Mouse (Mus musculus): ENCODE results near the gene Csde1. TPM values are rescaled to one million over a fixed set of nuclear protein-coding genes. Genes with fewer than 3 reads are reported as not detected.

Csde1 gene
- total and polyA plus RNA-seq, 3 experiments, result 196 to 249 (median 210) TPM

DNA sequence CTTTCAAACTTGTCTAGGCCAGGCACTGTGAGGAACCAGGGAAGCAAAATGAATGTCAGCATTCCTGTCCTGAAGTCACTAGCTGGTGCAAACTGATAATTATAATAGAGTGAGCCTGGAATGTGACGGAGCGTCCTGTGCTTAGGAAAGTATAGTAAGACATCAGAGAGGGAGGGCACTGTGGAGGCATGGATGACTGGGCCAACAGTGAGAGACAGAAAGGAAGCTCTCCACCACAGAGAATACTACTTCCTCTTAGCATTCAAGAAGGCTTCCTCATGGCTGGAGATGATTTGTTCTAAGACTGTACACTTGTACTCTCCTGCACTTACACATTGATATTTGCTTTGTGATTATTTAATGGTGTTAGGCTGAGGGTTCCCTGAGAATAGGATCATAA lies 2.9 kb upstream of the Csde1 start:
- no peaks in the 10 kb centered on the region for H3K27me3 ChIP-seq (replicated peaks)
- no peak overlapping the region for H3K4me3 ChIP-seq (replicated peaks in 1 of 3; ENCODE audit: low read depth in 2 of 3, low read length in 2 of 3, poor library complexity in 1 of 3)
- peaks cover 0 to 4% of the 10 kb centered on the region in 2 experiments for H3K36me3 ChIP-seq (replicated peaks in 1 of 2; ENCODE audit: control insufficient read depth in 1 of 2, insufficient read depth in 1 of 2, low read length in 1 of 2)
- H3K9me3 ChIP-seq (replicated peaks; ENCODE audit: low read length), result no peaks in the 10 kb centered on the region
- peaks cover 17% of the 10 kb centered on the region for H3K79me2 ChIP-seq (replicated peaks; ENCODE audit: control insufficient read depth, extremely low read depth, insufficient read depth, poor library complexity, severe bottlenecking)
- TF ChIP-seq IRF4 (IDR thresholded peaks at IDR 0.05; ENCODE audit: low read depth, low read length) (peak; percentile 21; the same call in 1 of the 2 replicates), ZNF384 (IDR thresholded peaks at IDR 0.05; ENCODE audit: low read depth, low read length) (no peak), POLR2A (IDR thresholded peaks at IDR 0.05; ENCODE audit: low read depth, low read length) (peak; percentile 34; the same call in 1 of the 2 replicates), MYC (IDR thresholded peaks at IDR 0.05; ENCODE audit: low read depth, low read length) (peak; percentile 58; the same call in 1 of the 2 replicates), MAFK (IDR thresholded peaks at IDR 0.05; ENCODE audit: insufficient replicate concordance, low read length) (no peak)
- no peak overlapping the region; the same call in 1 of the 2 replicates for H3K27ac ChIP-seq (ENCODE audit: insufficient read depth, low read depth)
- in situ Hi-C loops (cut with MboI; ENCODE audit: low pct_ligation_motif_present, low pct_unique_long_range_greater_than_20kb, low sequenced_read_pairs), result no loop called here
- H3K4me1 ChIP-seq (ENCODE audit: control insufficient read depth in 1 of 2, insufficient read depth in 2 of 2), result peaks cover 8 to 21% of the 10 kb centered on the region in 2 experiments; a peak in 3 of 4 replicates
- dilution Hi-C loops (cut with MboI; ENCODE audit: extremely low pct_ligation_motif_present, extremely low pct_unique_long_range_greater_than_20kb, low sequenced_read_pairs), result no loop called here
- peak overlapping the region; percentile 13; the same call in 1 of the 2 replicates for H3K9ac ChIP-seq (ENCODE audit: insufficient read depth, low read depth)
- H3K4me2 ChIP-seq (ENCODE audit: insufficient read depth, low read depth, poor library complexity, severe bottlenecking), result no peak overlapping the region
- peak; percentile 67 for DNase-seq (ENCODE audit: extremely low read depth)

GRCm38 (mm10) chr3:103019462-103019861 lies 764 bp upstream of the Csde1 start:
- Histone ChIP-seq H3K4me1 (ENCODE audit: control insufficient read depth in 1 of 2, insufficient read depth in 2 of 2) (peaks cover 11 to 27% of the 10 kb centered on the region in 2 experiments; a peak in 3 of 4 replicates), H3K4me3 (replicated peaks in 1 of 3; ENCODE audit: low read depth in 2 of 3, low read length in 2 of 3, poor library complexity in 1 of 3) (peak overlapping the region in 2 of 3 experiments; percentile 20 to 93), H3K4me2 (ENCODE audit: insufficient read depth, low read depth, poor library complexity, severe bottlenecking) (no peak overlapping the region; the same call in 1 of the 2 replicates), H3K36me3 (replicated peaks in 1 of 2; ENCODE audit: control insufficient read depth in 1 of 2, insufficient read depth in 1 of 2, low read length in 1 of 2) (peaks cover 0 to 9% of the 10 kb centered on the region in 2 experiments), H3K27me3 (replicated peaks) (no peaks in the 10 kb centered on the region), H3K9me3 (replicated peaks; ENCODE audit: low read length) (no peaks in the 10 kb centered on the region), H3K9ac (ENCODE audit: insufficient read depth, low read depth) (peak overlapping the region; percentile 81; the same call in 1 of the 2 replicates), H3K79me2 (replicated peaks; ENCODE audit: control insufficient read depth, extremely low read depth, insufficient read depth, poor library complexity, severe bottlenecking) (peaks cover 35% of the 10 kb centered on the region), H3K27ac (ENCODE audit: insufficient read depth, low read depth) (no peak overlapping the region)
- dilution Hi-C loops (cut with MboI; ENCODE audit: extremely low pct_ligation_motif_present, extremely low pct_unique_long_range_greater_than_20kb, low sequenced_read_pairs) (no loop called here), in situ Hi-C loops (cut with MboI; ENCODE audit: low pct_ligation_motif_present, low pct_unique_long_range_greater_than_20kb, low sequenced_read_pairs) (no loop called here)
- DNase-seq (ENCODE audit: extremely low read depth), result no peak
- TF ChIP-seq MAZ (IDR thresholded peaks at IDR 0.05; ENCODE audit: low read depth, low read length), result no peak
- no peak for TF ChIP-seq SIN3A (IDR thresholded peaks at IDR 0.05; ENCODE audit: low read length)
- no peak for TF ChIP-seq NELFE (IDR thresholded peaks at IDR 0.05; ENCODE audit: low read depth, low read length)
- TF ChIP-seq RAD21 (IDR thresholded peaks at IDR 0.05; ENCODE audit: low read depth, low read length), result no peak
- TF ChIP-seq MYC (IDR thresholded peaks at IDR 0.05; ENCODE audit: low read depth, low read length), result no peak
- no peak for TF ChIP-seq TCF12 (IDR thresholded peaks at IDR 0.05; ENCODE audit: low read depth, low read length)
- no peak for TF ChIP-seq JUN (IDR thresholded peaks at IDR 0.05; ENCODE audit: insufficient read depth, low read depth, low read length)
- TF ChIP-seq PAX5 (IDR thresholded peaks at IDR 0.05; ENCODE audit: low read length), result no peak
- no peak for TF ChIP-seq RCOR1 (conservative IDR thresholded peaks at IDR 0.05; ENCODE audit: low read depth, low read length)
- no peak for TF ChIP-seq ZMIZ1 (IDR thresholded peaks at IDR 0.05; ENCODE audit: low read depth, low read length)
- no peak for TF ChIP-seq IRF4 (IDR thresholded peaks at IDR 0.05; ENCODE audit: low read depth, low read length)
- no peak for TF ChIP-seq BHLHE40 (IDR thresholded peaks at IDR 0.05; ENCODE audit: low read depth, low read length)
- TF ChIP-seq CHD2 (IDR thresholded peaks at IDR 0.05; ENCODE audit: low read length), result no peak
- TF ChIP-seq ETS1 (conservative IDR thresholded peaks at IDR 0.05; ENCODE audit: low read depth, low read length), result no peak
- TF ChIP-seq USF2 (conservative IDR thresholded peaks at IDR 0.05; ENCODE audit: low read depth, low read length), result no peak
- TF ChIP-seq POLR2A (IDR thresholded peaks at IDR 0.05; ENCODE audit: low read depth, low read length), result no peak
- TF ChIP-seq USF1 (IDR thresholded peaks at IDR 0.05; ENCODE audit: low read depth, low read length), result no peak
- TF ChIP-seq JUND (conservative IDR thresholded peaks at IDR 0.05; ENCODE audit: low read depth, low read length), result no peak
- no peak for TF ChIP-seq E2F4 (IDR thresholded peaks at IDR 0.05; ENCODE audit: insufficient replicate concordance, low read depth, low read length)
- no peak for TF ChIP-seq SMC3 (IDR thresholded peaks at IDR 0.05; ENCODE audit: low read depth, low read length)
